Mouse (Mus musculus) left cerebral cortex, adult 9 months (tissue): ENCODE measurements around the gene Tmed10.

ENCODE experiments used
- DNase-seq, 2 experiments: peaks; one replicate each; pipeline ENCODE4 v3.0.0; 2022; ENCODE audit warnings: low spot score in 2 of 2

The Tmed10 gene

GRCm38 (mm10) chr12:85330153-85330552 is 44.5 kb downstream of the Tmed10 start:
- no peak for DNase-seq

GRCm38 (mm10) chr12:85308651-85309050 is 66.0 kb downstream of the Tmed10 start:
- DNase-seq, result no peak

GRCm38 (mm10) chr12:85305247-85305892 is 69.3 kb downstream of the Tmed10 start:
- peak; percentile 52 to 93 for DNase-seq

GRCm38 (mm10) chr12:85304725-85305124 is 69.9 kb downstream of the Tmed10 start:
- peak in 1 of 2 experiments; percentile 23 for DNase-seq

GRCm38 (mm10) chr12:85303256-85303655 is 71.4 kb downstream of the Tmed10 start:
- no peak for DNase-seq

- no peak for DNase-seq
Observed at GRCm38 (mm10) chr12:85298835-85299180, 75.8 kb downstream of the Tmed10 start.

GRCm38 (mm10) chr12:85298127-85298834 is 76.4 kb downstream of the Tmed10 start:
- DNase-seq, result no peak

GRCm38 (mm10) chr12:85297345-85297997 is 77.2 kb downstream of the Tmed10 start:
- no peak for DNase-seq

- no peak for DNase-seq
Observed at GRCm38 (mm10) chr12:85296915-85297314, 77.7 kb downstream of the Tmed10 start.

- no peak for DNase-seq
Observed at GRCm38 (mm10) chr12:85295506-85295905, 79.1 kb downstream of the Tmed10 start.

GRCm38 (mm10) chr12:85292906-85293305 is 81.7 kb downstream of the Tmed10 start:
- no peak for DNase-seq

- no peak for DNase-seq
Observed at GRCm38 (mm10) chr12:85292288-85292687, 82.4 kb downstream of the Tmed10 start.

- no peak for DNase-seq
Observed at GRCm38 (mm10) chr12:85291541-85291940, 83.1 kb downstream of the Tmed10 start.

- no peak for DNase-seq
Observed at GRCm38 (mm10) chr12:85290633-85291032, 84.0 kb downstream of the Tmed10 start.
